Mouse (Mus musculus) embryo, embryonic 11 days (tissue): ENCODE results near the gene Macrod2.
A peak's percentile ranks its signal among the peaks of the same experiment; 100 is the strongest.

Source experiments
- DNase-seq: peaks from one replicate; pipeline ENCODE4 v3.0.0-alpha.2; 2015

The Macrod2 gene

GRCm38 (mm10) chr2:142057889-142058750, 1663.0 kb downstream of the Macrod2 start:
- DNase-seq: peak; percentile 68

- DNase-seq: no peak
Observed at GRCm38 (mm10) chr2:142058751-142059090, 1663.6 kb downstream of the Macrod2 start.

- DNase-seq: no peak
Observed at GRCm38 (mm10) chr2:142108947-142109346, 1713.8 kb downstream of the Macrod2 start.

- no peak for DNase-seq
Observed at GRCm38 (mm10) chr2:142116623-142117022, 1721.5 kb downstream of the Macrod2 start.

- no peak for DNase-seq
Observed at GRCm38 (mm10) chr2:142128109-142128508, 1733.0 kb downstream of the Macrod2 start.

GRCm38 (mm10) chr2:142129166-142129565, 1734.1 kb downstream of the Macrod2 start:
- no peak for DNase-seq

- no peak for DNase-seq
Observed at GRCm38 (mm10) chr2:142149310-142149709, 1754.2 kb downstream of the Macrod2 start.

GRCm38 (mm10) chr2:142163506-142164275, 1768.6 kb downstream of the Macrod2 start:
- DNase-seq: peak; percentile 46

GRCm38 (mm10) chr2:142169649-142170048, 1774.5 kb downstream of the Macrod2 start:
- peak; percentile 4 for DNase-seq

GRCm38 (mm10) chr2:142172706-142173105, 1777.6 kb downstream of the Macrod2 start:
- DNase-seq: no peak

- DNase-seq: no peak
Observed at GRCm38 (mm10) chr2:142174039-142174438, 1778.9 kb downstream of the Macrod2 start.

- DNase-seq: peak; percentile 5
Observed at GRCm38 (mm10) chr2:142186922-142187321, 1791.8 kb downstream of the Macrod2 start.

GRCm38 (mm10) chr2:142187428-142187827, 1792.3 kb downstream of the Macrod2 start:
- peak; percentile 49 for DNase-seq

GRCm38 (mm10) chr2:142217371-142217770, 1822.3 kb downstream of the Macrod2 start:
- no peak for DNase-seq

- DNase-seq: no peak
Observed at GRCm38 (mm10) chr2:142222137-142222921, 1827.2 kb downstream of the Macrod2 start.

- DNase-seq: no peak
Observed at GRCm38 (mm10) chr2:142222926-142223325, 1827.8 kb downstream of the Macrod2 start.

GRCm38 (mm10) chr2:142230985-142231549, 1836.0 kb downstream of the Macrod2 start:
- no peak for DNase-seq

GRCm38 (mm10) chr2:142232828-142233227, 1837.7 kb downstream of the Macrod2 start:
- peak; percentile 12 for DNase-seq

- no peak for DNase-seq
Observed at GRCm38 (mm10) chr2:142243483-142243882, 1848.4 kb downstream of the Macrod2 start.

- DNase-seq: no peak
Observed at GRCm38 (mm10) chr2:142250383-142250782, 1855.3 kb downstream of the Macrod2 start.

- no peak for DNase-seq
Observed at GRCm38 (mm10) chr2:142251518-142251917, 1856.4 kb downstream of the Macrod2 start.

GRCm38 (mm10) chr2:142253913-142254312, 1858.8 kb downstream of the Macrod2 start:
- peak; percentile 84 for DNase-seq

- no peak for DNase-seq
Observed at GRCm38 (mm10) chr2:142254566-142254965, 1859.5 kb downstream of the Macrod2 start.
